Mouse (Mus musculus): ENCODE results near the gene Papss2.

DNA sequence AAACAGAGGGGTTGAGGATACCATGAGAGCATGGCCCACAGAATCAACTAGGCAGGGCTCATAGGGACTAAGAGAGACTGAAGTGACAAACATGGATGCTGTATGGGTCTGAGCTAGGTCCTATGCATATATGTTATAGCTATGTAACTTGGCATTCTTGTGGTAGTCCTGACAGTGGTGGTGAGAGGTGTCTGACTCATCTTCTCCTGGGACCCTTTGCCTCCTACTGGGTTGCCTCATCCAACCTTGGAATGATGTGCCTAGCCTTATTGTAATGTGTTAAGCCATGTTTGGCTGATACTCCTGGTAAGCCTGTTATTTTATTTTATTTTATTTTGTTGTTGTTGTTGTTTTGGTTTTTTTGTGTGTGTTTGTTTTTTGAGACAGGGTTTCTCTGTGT lies 120.1 kb downstream of the Papss2 start:
- TF ChIP-seq TAL1 (IDR thresholded peaks at IDR 0.05; ENCODE audit: low read length) (no peak), GATA1 (IDR thresholded peaks at IDR 0.05; ENCODE audit: low read length) (no peak)
